9 mouse cellular contexts compared by ENCODE assay signal in genomic region chr1:89606612-89607011, GRCm38 (mm10).
A peak's percentile ranks its signal among the peaks of the same experiment; 100 is the strongest.
DNase-seq lines count a peak whose midpoint lies in the region; ATAC-seq and TF ChIP-seq lines count a peak whose summit lies in the region.
"Had no signal": no experiment of that assay in that cellular context is flagged by ENCODE, and none has a peak within 500 bp of the region (broad histone marks: within the 10 kb centered on the region; RNA-seq: fewer than 3 reads in every experiment).

No protein-coding gene starts in this region.

- H3K27me3 ChIP-seq in E14TG2a.4 (ENCODE audit: insufficient read depth, low read length), result no peaks in the 10 kb centered on the region
- H3K27me3 ChIP-seq in kidney, postnatal 0 days (ENCODE audit: insufficient read depth, low read length), result no peaks in the 10 kb centered on the region
- H3K27me3 ChIP-seq: heart, embryonic 13.5 days; neural tube, embryonic 12.5 days had no signal

- peaks cover 34% of the 10 kb centered on the region for H3K36me3 ChIP-seq in E14TG2a.4 (ENCODE audit: insufficient read depth, low read length)
- 0 out of 2 replicates have a peak, but pooled peaks cover 12% of the 10 kb centered on the region for H3K36me3 ChIP-seq in kidney, postnatal 0 days (ENCODE audit: insufficient read depth, low read length)

- H3K4me2 ChIP-seq in kidney, postnatal 0 days (ENCODE audit: low read length), result no peak overlapping the region
- H3K4me2 ChIP-seq: heart, embryonic 13.5 days; neural tube, embryonic 12.5 days had no signal

- 0 out of 2 replicates have a peak, but pooled peaks cover 6% of the 10 kb centered on the region for H3K4me1 ChIP-seq in E14TG2a.4 (replicated peaks; ENCODE audit: low read depth, low read length)
- no peaks in the 10 kb centered on the region for H3K4me1 ChIP-seq in kidney, postnatal 0 days (replicated peaks; ENCODE audit: insufficient read depth, low read length)

- WGBS in kidney, postnatal 0 days, result 43% methylated on average over 5 of the region's 5 CpGs

- no peak overlapping the region for H3K4me3 ChIP-seq in E14TG2a.4 (replicated peaks; ENCODE audit: low read length)
- no peak overlapping the region for H3K4me3 ChIP-seq in kidney, postnatal 0 days (replicated peaks; ENCODE audit: low read depth, low read length)
- H3K4me3 ChIP-seq: heart, embryonic 13.5 days; neural tube, embryonic 12.5 days had no signal

- peak; percentile 55 for TF ChIP-seq CTCF in E14TG2a.4 (conservative IDR thresholded peaks at IDR 0.05; ENCODE audit: low read length)
- peak; percentile 94 for TF ChIP-seq CTCF in kidney, postnatal 0 days (IDR thresholded peaks at IDR 0.05; ENCODE audit: low read depth)

- no peak overlapping the region for H3K9ac ChIP-seq in kidney, postnatal 0 days (ENCODE audit: low read depth, low read length)
- H3K9ac ChIP-seq: heart, embryonic 13.5 days; neural tube, embryonic 12.5 days had no signal

- peak; percentile 71 for DNase-seq in 416B (ENCODE audit: low read depth)
- peak; percentile 73 for DNase-seq in cerebellum, adult 8-10 months
- peak; percentile 53 to 60 for DNase-seq in frontal cortex, postnatal 14 days (ENCODE audit: low spot score in 2 of 2)
- peak; percentile 71 for DNase-seq in kidney, postnatal 0 days (ENCODE audit: low spot score)
- DNase-seq in lung, postnatal 14 days, result peak; percentile 77
- DNase-seq in right cerebral cortex, adult 2 months (ENCODE audit: low spot score in 2 of 2), result peak; percentile 78 to 82

- H3K9me3 ChIP-seq in E14TG2a.4 (ENCODE audit: low read length), result no peaks in the 10 kb centered on the region
- H3K9me3 ChIP-seq in kidney, postnatal 0 days (replicated peaks; ENCODE audit: low read length), result no peaks in the 10 kb centered on the region
- H3K9me3 ChIP-seq: heart, embryonic 13.5 days; neural tube, embryonic 12.5 days had no signal

- ATAC-seq in kidney, postnatal 0 days (replicated peaks; ENCODE audit: low FRiP score, low read depth), result no peak

- no peak overlapping the region for H3K27ac ChIP-seq in kidney, postnatal 0 days
- H3K27ac ChIP-seq: heart, embryonic 13.5 days; neural tube, embryonic 12.5 days had no signal
